Mouse (Mus musculus) bone marrow macrophage, adult 2 months (primary cell): ENCODE measurements around the gene Pacsin2.

ENCODE experiments used
- CTCF ChIP-seq: IDR thresholded peaks from 2 replicates; pipeline ENCODE4 v1.5.1; 2012; ENCODE audit warnings: low read depth, mild to moderate bottlenecking, low read length, moderate library complexity
- POLR2A ChIP-seq: IDR thresholded peaks from 2 replicates; pipeline ENCODE4 v1.6.1; 2012; ENCODE audit warnings: mild to moderate bottlenecking, low read depth, low read length, borderline replicate concordance

DNA sequence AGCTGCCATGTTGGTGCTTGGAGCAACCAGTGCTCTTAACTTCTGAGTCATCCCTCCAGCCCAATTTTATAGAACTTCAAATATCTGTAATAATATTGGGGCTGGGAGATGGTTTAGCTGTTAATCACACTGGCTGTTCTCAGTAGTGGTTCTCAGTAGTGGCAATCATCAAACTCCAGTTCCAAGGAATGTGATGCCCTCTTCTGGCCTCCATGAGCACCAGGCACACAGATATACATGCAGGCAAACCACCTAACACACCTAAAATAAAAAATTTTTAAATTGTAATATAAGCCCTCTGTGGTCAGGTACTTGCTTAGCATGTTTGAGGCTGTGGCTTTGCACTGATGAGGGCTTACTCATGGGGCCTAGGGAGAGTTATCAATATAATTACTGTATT, 98.7 kb downstream of the Pacsin2 start:
- TF ChIP-seq CTCF (no peak), POLR2A (no peak)
